21 mouse cellular contexts compared by ENCODE assay signal in genomic region chr12:119451232-119451631, GRCm38 (mm10).
DNase-seq lines count a peak whose midpoint lies in the region; ATAC-seq and TF ChIP-seq lines count a peak whose summit lies in the region.
"Had no signal": no experiment of that assay in that cellular context is flagged by ENCODE, and none has a peak within 500 bp of the region (broad histone marks: within the 10 kb centered on the region; RNA-seq: fewer than 3 reads in every experiment).

No protein-coding gene starts in this region.

- no peak for ATAC-seq in lung, embryonic 14.5 days (ENCODE audit: insufficient read depth)
- ATAC-seq: activated CD4-positive, CD25-positive, alpha-beta regulatory T cell, adult 4 months; CD4-positive, CD25-positive, alpha-beta regulatory T cell, adult 4 months; forebrain, embryonic 15.5 days had no signal

- H3K4me1 ChIP-seq in lung, embryonic 14.5 days (ENCODE audit: insufficient read depth), result no peaks in the 10 kb centered on the region
- H3K4me1 ChIP-seq in lung, adult 2 months (ENCODE audit: control insufficient read depth, insufficient read depth, low read length), result no peaks in the 10 kb centered on the region
- H3K4me1 ChIP-seq in midbrain, embryonic 10.5 days, result no peaks in the 10 kb centered on the region
- H3K4me1 ChIP-seq: forebrain, embryonic 15.5 days; heart, embryonic 15.5 days; hindbrain, embryonic 10.5 days had no signal

- no peak overlapping the region for H3K4me2 ChIP-seq in lung, embryonic 14.5 days
- H3K4me2 ChIP-seq: forebrain, embryonic 15.5 days; heart, embryonic 11.5 days; heart, embryonic 15.5 days; hindbrain, embryonic 14.5 days had no signal

- no peak overlapping the region for H3K4me3 ChIP-seq in lung, embryonic 14.5 days (ENCODE audit: low read depth, low read length)
- H3K4me3 ChIP-seq in lung, adult 2 months (replicated peaks; ENCODE audit: extremely low read depth, low read depth, low read length), result no peak overlapping the region
- no peak overlapping the region for H3K4me3 ChIP-seq in midbrain, embryonic 10.5 days
- H3K4me3 ChIP-seq: forebrain, embryonic 15.5 days; heart, adult 2 months; heart, embryonic 15.5 days; hindbrain, embryonic 10.5 days had no signal

- H3K27me3 ChIP-seq in lung, embryonic 14.5 days (ENCODE audit: insufficient read depth, low read length), result no peaks in the 10 kb centered on the region
- H3K27me3 ChIP-seq in midbrain, embryonic 10.5 days (ENCODE audit: low read depth, poor library complexity, severe bottlenecking), result no peaks in the 10 kb centered on the region
- H3K27me3 ChIP-seq: forebrain, embryonic 15.5 days; heart, embryonic 15.5 days had no signal

- TF ChIP-seq POLR2A in lung, adult 2 months (IDR thresholded peaks at IDR 0.05; ENCODE audit: borderline replicate concordance, extremely low read depth, low read depth, low read length), result no peak

- H3K36me3 ChIP-seq in lung, embryonic 14.5 days (ENCODE audit: insufficient read depth), result no peaks in the 10 kb centered on the region
- no peaks in the 10 kb centered on the region for H3K36me3 ChIP-seq in midbrain, embryonic 10.5 days
- H3K36me3 ChIP-seq: forebrain, embryonic 15.5 days; heart, embryonic 15.5 days; hindbrain, embryonic 10.5 days had no signal

- peak; percentile 9 for DNase-seq in lung, embryonic 14.5 days
- DNase-seq in lung, adult 2 months, result no peak
- DNase-seq in embryo, embryonic 11 days, result peak; percentile 8
- peak; percentile 8 for DNase-seq in forelimb bud, embryonic 11.5 days (ENCODE audit: low read depth, low spot score)
- DNase-seq in urinary bladder, postnatal 14 days (ENCODE audit: low spot score), result no peak
- no peak for DNase-seq in urinary bladder, adult 2 months (ENCODE audit: low spot score)
- no peak for DNase-seq in midbrain, embryonic 10.5 days (ENCODE audit: low spot score)
- DNase-seq: adrenal gland, postnatal 14 days; cerebellum, adult 18-20 months; cerebellum, adult 9-11 months; cerebellum, postnatal 36 days; gastrocnemius, postnatal 14 days; heart, adult 2 months; kidney, adult 11 months had no signal

- H3K9ac ChIP-seq in lung, embryonic 14.5 days, result no peak overlapping the region
- H3K9ac ChIP-seq: forebrain, embryonic 15.5 days; heart, embryonic 15.5 days; hindbrain, embryonic 14.5 days had no signal

- 47% methylated on average over 3 of the region's 3 CpGs for WGBS in lung, embryonic 14.5 days
- WGBS in lung, adult 2 months, result 51% methylated on average over 3 of the region's 3 CpGs
- 70% methylated on average over 3 of the region's 3 CpGs for WGBS in midbrain, embryonic 10.5 days

- no peak overlapping the region for H3K27ac ChIP-seq in lung, embryonic 14.5 days (ENCODE audit: low read depth)
- no peak overlapping the region for H3K27ac ChIP-seq in midbrain, embryonic 10.5 days (replicated peaks)
- H3K27ac ChIP-seq: forebrain, embryonic 15.5 days; heart, adult 2 months; heart, embryonic 15.5 days; hindbrain, embryonic 10.5 days; hindbrain, embryonic 14.5 days had no signal

- TF ChIP-seq CTCF in lung, embryonic 14.5 days (IDR thresholded peaks at IDR 0.05; ENCODE audit: low read depth), result no peak
- TF ChIP-seq CTCF in lung, adult 2 months (IDR thresholded peaks at IDR 0.05; ENCODE audit: insufficient read depth, low read length), result no peak

- no peaks in the 10 kb centered on the region for H3K9me3 ChIP-seq in lung, embryonic 14.5 days (ENCODE audit: low read depth, low read length)
- no peaks in the 10 kb centered on the region for H3K9me3 ChIP-seq in midbrain, embryonic 10.5 days (replicated peaks)
- H3K9me3 ChIP-seq: forebrain, embryonic 15.5 days; heart, embryonic 15.5 days; hindbrain, embryonic 10.5 days had no signal

Comparison
In these comparisons a context has a peak if more than half of its experiments do, and no peak if none do; other contexts are left out.
1. DNase-seq: peak in lung, embryonic 14.5 days (single experiment), embryo, embryonic 11 days (single experiment) and forelimb bud, embryonic 11.5 days (single experiment); none in lung, adult 2 months (single experiment), urinary bladder, postnatal 14 days (single experiment), urinary bladder, adult 2 months (single experiment) and midbrain, embryonic 10.5 days (single experiment).